Mouse (Mus musculus): ENCODE data around the gene Kat8. TPM values are rescaled to one million over a fixed set of nuclear protein-coding genes. Genes with fewer than 3 reads are reported as not detected.

Gene Kat8
- polyA plus RNA-seq, 1 experiment from 2014 or later: 52.3 TPM

DNA sequence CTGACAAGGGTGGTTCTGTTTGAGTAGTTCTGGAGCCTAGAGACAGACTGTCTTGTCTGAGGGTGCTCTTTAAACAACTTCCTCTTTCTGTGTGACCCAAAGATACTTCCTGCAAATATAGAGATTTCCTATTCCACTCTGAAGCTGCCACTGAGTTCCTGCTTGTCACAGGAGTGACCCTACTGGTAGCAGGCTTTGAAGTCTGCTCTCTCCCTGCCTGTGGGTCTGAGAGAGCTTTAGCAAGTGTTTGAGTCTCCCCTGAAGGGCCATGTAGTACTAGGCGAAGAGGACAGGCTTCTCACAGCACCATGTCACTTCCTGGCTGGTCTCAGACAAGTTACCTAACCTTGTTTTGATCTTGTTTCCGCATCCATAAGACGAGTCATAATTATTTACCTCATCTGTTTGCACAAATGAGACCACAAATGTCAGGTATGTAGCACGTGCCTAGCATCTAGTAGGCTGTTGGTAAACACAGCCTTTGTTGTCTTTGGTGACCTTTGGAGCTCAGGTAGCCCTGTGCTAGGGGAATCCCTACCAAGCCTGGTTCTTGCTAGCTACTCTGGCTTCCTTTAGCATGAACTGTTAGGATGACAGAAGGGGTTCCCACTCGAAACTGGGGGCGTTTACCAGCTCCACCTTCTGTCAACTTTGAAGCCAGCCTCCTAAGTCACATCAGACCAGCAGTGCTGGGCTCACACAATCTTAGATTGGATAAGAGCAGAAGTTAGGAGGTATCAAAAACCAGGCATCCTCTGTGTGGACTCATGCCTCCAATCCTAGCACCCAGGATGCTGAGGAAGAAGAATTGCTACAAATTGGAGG lies 10.3 kb downstream of the Kat8 start:
- Histone ChIP-seq H3K27me3 (ENCODE audit: control insufficient read depth, insufficient read depth, low read length) (no peaks in the 10 kb centered on the region), H3K4me3 (ENCODE audit: low read depth, low read length) (no peak overlapping the region), H3K4me2 (ENCODE audit: low read depth) (no peak overlapping the region), H3K9ac (ENCODE audit: low read length) (no peak overlapping the region), H3K9me3 (ENCODE audit: control insufficient read depth, low read length) (no peaks in the 10 kb centered on the region), H3K4me1 (ENCODE audit: control insufficient read depth, insufficient read depth, low read length) (no peaks in the 10 kb centered on the region), H3K27ac (ENCODE audit: low read depth, low read length) (no peak overlapping the region), H3K36me3 (ENCODE audit: control insufficient read depth, insufficient read depth, low read length) (peaks cover 3% of the 10 kb centered on the region)
- no peak for ATAC-seq (ENCODE audit: insufficient read depth, low FRiP score, low TSS enrichment)
- no peak for DNase-seq (ENCODE audit: low spot score)
- 86% methylated on average over 6 of the region's 6 CpGs for WGBS

DNA sequence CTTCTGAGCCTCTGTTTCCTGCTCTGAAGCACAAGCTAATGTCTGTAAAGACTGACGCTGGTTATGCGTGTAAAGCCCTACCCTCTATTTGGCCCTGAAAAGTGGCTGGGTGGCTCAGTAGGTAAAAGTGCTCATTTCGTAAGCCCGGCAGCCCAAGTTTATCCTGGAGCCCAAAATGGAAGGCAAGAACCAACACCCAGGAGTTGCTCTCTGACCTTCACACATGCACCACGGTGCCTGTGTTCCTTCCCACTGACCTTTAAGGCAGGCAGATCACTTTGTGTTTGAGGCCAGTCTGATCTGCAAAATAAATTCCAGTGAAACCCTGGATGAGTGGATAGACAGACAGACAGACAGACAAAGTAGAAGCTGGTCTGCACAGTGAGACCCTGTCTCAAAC lies 11.4 kb downstream of the Kat8 start:
- no peak overlapping the region for H3K27ac ChIP-seq (ENCODE audit: low read depth, low read length)
- H3K9me3 ChIP-seq (ENCODE audit: control insufficient read depth, low read length): no peaks in the 10 kb centered on the region
- peaks cover 3% of the 10 kb centered on the region for H3K36me3 ChIP-seq (ENCODE audit: control insufficient read depth, insufficient read depth, low read length)
- H3K4me2 ChIP-seq (ENCODE audit: low read depth): no peak overlapping the region
- no peak overlapping the region for H3K9ac ChIP-seq (ENCODE audit: low read length)
- no peaks in the 10 kb centered on the region for H3K4me1 ChIP-seq (ENCODE audit: control insufficient read depth, insufficient read depth, low read length)
- no peak for DNase-seq (ENCODE audit: low spot score)
- H3K4me3 ChIP-seq (ENCODE audit: low read depth, low read length): no peak overlapping the region
- no peak for ATAC-seq (ENCODE audit: insufficient read depth, low FRiP score, low TSS enrichment)
- H3K27me3 ChIP-seq (ENCODE audit: control insufficient read depth, insufficient read depth, low read length): peaks cover 3% of the 10 kb centered on the region; the same call in 1 of the 2 replicates
- WGBS: 88% methylated on average over 5 of the region's 5 CpGs

DNA sequence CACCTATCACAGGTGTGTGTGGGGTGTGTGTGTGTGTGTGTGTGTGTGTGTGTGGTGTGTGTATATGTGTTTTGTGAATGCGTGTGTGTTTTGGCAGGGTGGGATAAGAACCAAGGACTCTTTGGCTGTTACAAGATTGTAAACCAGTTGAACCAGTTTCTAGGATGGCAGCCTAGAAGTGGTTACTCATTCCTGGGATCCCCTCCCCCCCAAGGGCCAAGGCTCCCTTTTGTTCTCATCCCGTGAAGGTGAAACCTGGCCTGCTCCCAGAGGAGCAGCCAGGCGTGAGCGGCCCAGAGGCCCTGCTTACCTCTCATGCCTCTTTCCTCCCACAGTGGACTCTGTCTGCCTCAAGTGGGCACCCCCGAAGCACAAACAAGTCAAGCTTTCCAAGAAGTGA lies 12.9 kb downstream of the Kat8 start:
- H3K27ac ChIP-seq (ENCODE audit: low read depth, low read length): no peak overlapping the region

DNA sequence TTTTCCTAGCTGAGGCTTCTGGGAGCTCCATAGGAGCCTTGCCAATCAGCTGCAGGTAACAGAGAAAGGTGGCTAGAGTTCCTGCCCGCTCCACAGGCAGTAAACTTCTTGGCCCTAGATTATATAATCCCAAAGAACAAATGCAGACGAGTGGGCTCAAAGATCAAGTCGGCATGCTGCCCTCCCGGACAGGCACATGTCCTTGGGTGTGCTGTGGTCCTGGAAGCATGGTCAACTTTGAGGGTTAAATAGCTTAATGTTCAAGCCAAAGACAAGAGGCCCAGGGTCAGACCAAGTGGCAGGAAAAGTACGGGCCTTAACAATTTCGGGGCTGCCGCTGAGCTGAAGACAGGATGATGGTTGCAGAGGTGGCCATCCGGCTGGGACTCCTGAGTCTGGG lies 13.8 kb downstream of the Kat8 start:
- Histone ChIP-seq H3K4me1 (ENCODE audit: control insufficient read depth, insufficient read depth, low read length) (no peaks in the 10 kb centered on the region), H3K27ac (ENCODE audit: low read depth, low read length) (no peak overlapping the region), H3K9me3 (ENCODE audit: control insufficient read depth, low read length) (no peaks in the 10 kb centered on the region), H3K4me3 (ENCODE audit: low read depth, low read length) (no peak overlapping the region), H3K4me2 (ENCODE audit: low read depth) (no peak overlapping the region), H3K27me3 (ENCODE audit: control insufficient read depth, insufficient read depth, low read length) (peaks cover 18% of the 10 kb centered on the region), H3K9ac (ENCODE audit: low read length) (no peak overlapping the region), H3K36me3 (ENCODE audit: control insufficient read depth, insufficient read depth, low read length) (peaks cover 3% of the 10 kb centered on the region)
- 95% methylated on average over 8 of the region's 8 CpGs for WGBS
- ATAC-seq (ENCODE audit: insufficient read depth, low FRiP score, low TSS enrichment) (no peak), DNase-seq (ENCODE audit: low spot score) (no peak)

More for the DNA sequence above, 12.9 kb downstream of the Kat8 start:
- no peak for ATAC-seq (ENCODE audit: insufficient read depth, low FRiP score, low TSS enrichment)
- Histone ChIP-seq H3K36me3 (ENCODE audit: control insufficient read depth, insufficient read depth, low read length) (peaks cover 3% of the 10 kb centered on the region), H3K4me1 (ENCODE audit: control insufficient read depth, insufficient read depth, low read length) (no peaks in the 10 kb centered on the region), H3K27me3 (ENCODE audit: control insufficient read depth, insufficient read depth, low read length) (peaks cover 16% of the 10 kb centered on the region), H3K4me2 (ENCODE audit: low read depth) (no peak overlapping the region), H3K9me3 (ENCODE audit: control insufficient read depth, low read length) (no peaks in the 10 kb centered on the region), H3K4me3 (ENCODE audit: low read depth, low read length) (no peak overlapping the region), H3K9ac (ENCODE audit: low read length) (no peak overlapping the region)
- no peak for DNase-seq (ENCODE audit: low spot score)
- WGBS: 87% methylated on average over 5 of the region's 5 CpGs

DNA sequence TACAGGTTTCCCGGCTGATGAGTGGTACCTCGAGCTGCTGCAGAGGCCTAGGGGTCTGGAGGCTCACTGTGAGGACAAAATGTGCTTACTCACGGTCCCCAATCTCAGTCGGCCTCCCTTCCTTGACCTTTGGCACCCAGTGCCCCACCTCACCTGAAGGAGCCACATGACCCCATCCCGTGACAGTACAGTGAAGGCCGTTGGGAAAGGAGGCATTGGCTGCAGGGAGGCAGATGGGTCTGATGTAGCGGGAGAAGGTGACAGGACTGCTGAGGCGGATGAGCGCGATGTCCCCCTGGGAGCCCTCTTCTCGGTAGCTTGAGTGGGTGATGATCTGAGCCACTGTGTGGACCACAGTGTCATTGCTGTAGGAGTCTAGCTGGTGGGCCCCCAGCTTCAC lies 14.5 kb downstream of the Kat8 start:
- DNase-seq (ENCODE audit: low spot score) (no peak), ATAC-seq (ENCODE audit: insufficient read depth, low FRiP score, low TSS enrichment) (no peak)
- Histone ChIP-seq H3K4me2 (ENCODE audit: low read depth) (no peak overlapping the region), H3K9ac (ENCODE audit: low read length) (no peak overlapping the region), H3K27ac (ENCODE audit: low read depth, low read length) (no peak overlapping the region), H3K4me1 (ENCODE audit: control insufficient read depth, insufficient read depth, low read length) (no peaks in the 10 kb centered on the region), H3K36me3 (ENCODE audit: control insufficient read depth, insufficient read depth, low read length) (peaks cover 3% of the 10 kb centered on the region), H3K27me3 (ENCODE audit: control insufficient read depth, insufficient read depth, low read length) (peaks cover 18% of the 10 kb centered on the region), H3K4me3 (ENCODE audit: low read depth, low read length) (no peak overlapping the region), H3K9me3 (ENCODE audit: control insufficient read depth, low read length) (no peaks in the 10 kb centered on the region)
- WGBS: 87% methylated on average over 11 of the region's 11 CpGs

DNA sequence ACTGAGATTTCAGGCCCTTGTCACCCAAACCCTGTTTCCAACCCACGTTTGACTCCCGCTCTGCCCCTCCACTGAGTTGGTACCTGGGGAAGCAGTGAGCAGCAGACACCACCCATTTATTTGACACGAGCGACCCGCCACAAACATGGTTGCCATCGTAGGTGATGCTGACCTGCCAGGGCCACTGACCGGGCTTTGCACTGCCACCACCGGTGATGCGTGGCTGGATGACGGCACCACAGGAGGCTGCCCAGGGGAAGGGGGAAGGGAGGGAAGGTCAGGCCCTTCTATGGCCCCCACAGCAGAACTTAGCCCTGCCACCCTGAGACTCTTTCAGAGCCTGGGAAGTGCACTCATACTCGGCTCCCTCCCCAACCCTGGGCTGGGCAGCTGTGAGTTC lies 15.4 kb downstream of the Kat8 start:
- H3K9me3 ChIP-seq (ENCODE audit: control insufficient read depth, low read length): no peaks in the 10 kb centered on the region
- H3K36me3 ChIP-seq (ENCODE audit: control insufficient read depth, insufficient read depth, low read length): peaks cover 3% of the 10 kb centered on the region
- H3K27me3 ChIP-seq (ENCODE audit: control insufficient read depth, insufficient read depth, low read length): peaks cover 18% of the 10 kb centered on the region
- DNase-seq (ENCODE audit: low spot score) (no peak), ATAC-seq (ENCODE audit: insufficient read depth, low FRiP score, low TSS enrichment) (no peak)
- no peak overlapping the region for H3K9ac ChIP-seq (ENCODE audit: low read length)
- 88% methylated on average over 11 of the region's 11 CpGs for WGBS
- no peaks in the 10 kb centered on the region for H3K4me1 ChIP-seq (ENCODE audit: control insufficient read depth, insufficient read depth, low read length)
- no peak overlapping the region for H3K4me3 ChIP-seq (ENCODE audit: low read depth, low read length)
- H3K4me2 ChIP-seq (ENCODE audit: low read depth): no peak overlapping the region
- H3K27ac ChIP-seq (ENCODE audit: low read depth, low read length): no peak overlapping the region

DNA sequence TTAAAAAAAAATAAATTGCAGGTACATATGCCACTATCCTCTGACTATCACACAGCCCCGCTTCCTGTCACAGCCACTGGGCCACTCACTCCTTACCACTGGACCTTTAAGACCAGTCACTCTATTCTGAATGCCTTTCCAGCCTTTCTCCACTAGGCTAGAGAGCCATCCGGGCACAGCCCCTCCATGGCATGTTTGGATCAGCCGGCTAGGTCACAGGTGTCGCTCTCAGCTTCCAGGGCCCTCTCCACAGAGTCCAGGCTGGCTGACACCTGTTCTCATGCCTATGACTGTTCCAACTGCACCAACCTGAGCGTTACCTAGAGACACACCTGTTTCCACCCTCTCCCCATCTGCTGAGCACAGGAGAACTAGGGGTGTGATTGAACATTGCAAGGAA lies 16.3 kb downstream of the Kat8 start:
- ATAC-seq (ENCODE audit: insufficient read depth, low FRiP score, low TSS enrichment): no peak

DNA sequence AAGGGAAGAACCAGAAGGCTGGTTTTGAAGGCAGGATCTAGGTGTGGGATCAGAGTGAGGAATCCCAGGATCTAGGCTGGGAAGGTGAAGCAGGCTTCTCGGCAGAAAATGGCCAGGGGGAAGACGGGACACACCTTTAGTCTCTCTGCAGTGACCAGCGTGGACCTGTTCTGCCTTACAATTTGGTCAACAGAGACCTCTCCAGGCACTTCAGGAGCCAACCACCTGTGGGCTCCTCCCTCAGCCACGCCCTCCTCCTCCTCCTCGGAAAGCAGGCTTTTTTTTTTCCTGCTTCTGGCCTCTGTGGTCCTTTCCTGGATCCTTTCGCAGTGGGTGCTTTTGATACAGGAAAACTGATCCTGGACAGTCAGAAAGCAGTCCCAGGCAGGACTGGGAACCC lies 17.6 kb downstream of the Kat8 start, which contains the start of gene Prss8:
Gene Prss8 (minus strand): TSS at position 182 of the 400 bp plus-strand sequence.
- H3K27ac ChIP-seq (ENCODE audit: low read depth, low read length): no peak within 1 kb of the TSS
- WGBS: 4% methylated on average over 6 of the region's 6 CpGs
- no peak within 1 kb of the TSS for H3K4me3 ChIP-seq (ENCODE audit: low read depth, low read length)
- no peak within 1 kb of the TSS for H3K9ac ChIP-seq (ENCODE audit: low read length)
- H3K27me3 ChIP-seq (ENCODE audit: control insufficient read depth, insufficient read depth, low read length): peaks cover 18% of the 10 kb centered on the region
- DNase-seq (ENCODE audit: low spot score) (no peak), ATAC-seq (ENCODE audit: insufficient read depth, low FRiP score, low TSS enrichment) (no peak)
- no peak within 1 kb of the TSS for H3K4me2 ChIP-seq (ENCODE audit: low read depth)
- peaks cover 3% of the 10 kb centered on the region for H3K36me3 ChIP-seq (ENCODE audit: control insufficient read depth, insufficient read depth, low read length)
- H3K4me1 ChIP-seq (ENCODE audit: control insufficient read depth, insufficient read depth, low read length): no peaks in the 10 kb centered on the region
- H3K9me3 ChIP-seq (ENCODE audit: control insufficient read depth, low read length): no peaks in the 10 kb centered on the region

More for the DNA sequence above, 16.3 kb downstream of the Kat8 start:
- Histone ChIP-seq H3K9me3 (ENCODE audit: control insufficient read depth, low read length) (no peaks in the 10 kb centered on the region), H3K4me2 (ENCODE audit: low read depth) (no peak overlapping the region), H3K4me3 (ENCODE audit: low read depth, low read length) (no peak overlapping the region), H3K9ac (ENCODE audit: low read length) (no peak overlapping the region), H3K27ac (ENCODE audit: low read depth, low read length) (no peak overlapping the region), H3K27me3 (ENCODE audit: control insufficient read depth, insufficient read depth, low read length) (peaks cover 18% of the 10 kb centered on the region), H3K4me1 (ENCODE audit: control insufficient read depth, insufficient read depth, low read length) (no peaks in the 10 kb centered on the region), H3K36me3 (ENCODE audit: control insufficient read depth, insufficient read depth, low read length) (peaks cover 3% of the 10 kb centered on the region)
- no peak for DNase-seq (ENCODE audit: low spot score)
- 59% methylated on average over 5 of the region's 5 CpGs for WGBS

DNA sequence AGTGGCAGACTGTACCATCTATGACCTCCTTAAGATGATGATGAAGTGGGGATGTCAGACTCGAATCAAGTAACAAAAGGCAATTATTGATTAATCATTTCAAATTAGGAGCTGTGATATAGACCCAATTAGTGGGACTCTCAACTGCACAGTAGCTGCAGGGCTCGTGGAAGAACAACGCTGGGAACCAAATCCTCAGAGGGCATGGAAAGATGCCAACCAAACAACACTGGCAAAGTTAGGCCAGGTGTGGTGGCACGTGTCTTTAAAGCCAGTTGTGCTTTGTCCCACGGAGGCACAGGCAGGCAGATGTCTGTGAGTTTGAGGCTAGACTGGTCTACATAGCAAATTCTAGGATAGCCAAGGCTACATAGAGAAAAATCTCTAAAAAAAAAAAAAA lies 18.3 kb downstream of the Kat8 start:
- 77% methylated on average over 5 of the region's 5 CpGs for WGBS
- H3K4me1 ChIP-seq (ENCODE audit: control insufficient read depth, insufficient read depth, low read length): no peaks in the 10 kb centered on the region
- DNase-seq (ENCODE audit: low spot score): no peak

More for the DNA sequence above, 18.3 kb downstream of the Kat8 start:
- no peak overlapping the region for H3K9ac ChIP-seq (ENCODE audit: low read length)
- peaks cover 3% of the 10 kb centered on the region for H3K36me3 ChIP-seq (ENCODE audit: control insufficient read depth, insufficient read depth, low read length)
- H3K4me3 ChIP-seq (ENCODE audit: low read depth, low read length): no peak overlapping the region
- no peak overlapping the region for H3K27ac ChIP-seq (ENCODE audit: low read depth, low read length)
- no peaks in the 10 kb centered on the region for H3K9me3 ChIP-seq (ENCODE audit: control insufficient read depth, low read length)
- no peak for ATAC-seq (ENCODE audit: insufficient read depth, low FRiP score, low TSS enrichment)
- H3K4me2 ChIP-seq (ENCODE audit: low read depth): no peak overlapping the region
- peaks cover 18% of the 10 kb centered on the region for H3K27me3 ChIP-seq (ENCODE audit: control insufficient read depth, insufficient read depth, low read length)
